Mouse (Mus musculus) erythroblast, embryonic 14.5 days (primary cell): ENCODE measurements around the gene Gm10778. TPM values are rescaled to one million over a fixed set of nuclear protein-coding genes. Genes with fewer than 3 reads are reported as not detected.

Experiments
- H3K27me3 ChIP-seq: 2 replicates; pipeline ENCODE4 v1.6.1; 2012; ENCODE audit warnings: inconsistent platforms; ENCODE audit not compliant: control insufficient read depth
- H3K36me3 ChIP-seq: 2 replicates; pipeline ENCODE4 v1.6.1; 2012; ENCODE audit warnings: mild to moderate bottlenecking, inconsistent platforms; ENCODE audit not compliant: control insufficient read depth
- H3K4me1 ChIP-seq: 2 replicates; pipeline ENCODE4 v1.6.1; 2012; ENCODE audit warnings: inconsistent platforms; ENCODE audit not compliant: control insufficient read depth
- H3K4me3 ChIP-seq: replicated peaks from 2 replicates; pipeline ENCODE3; 2012; ENCODE audit warnings: moderate library complexity, mild to moderate bottlenecking, inconsistent platforms
- H3K9me3 ChIP-seq: 2 replicates; pipeline ENCODE4 v1.6.1; 2012; ENCODE audit warnings: low read length, inconsistent platforms, mixed read lengths; ENCODE audit not compliant: control insufficient read depth
- GATA1 ChIP-seq: IDR thresholded peaks from 2 replicates; pipeline ENCODE4 v1.6.1; 2012; ENCODE audit warnings: low read length, inconsistent platforms, mixed read lengths
- TAL1 ChIP-seq: IDR thresholded peaks from 3 replicates; pipeline ENCODE4 v1.6.1; 2012; ENCODE audit warnings: low read length, inconsistent platforms, mixed read lengths
- polyA plus RNA-seq: library from polyadenylated mRNA; stranded (reverse); fragments of >175 nt; gene quantifications from 2 replicates; pipeline ENCODE4 v1.2.3, GENCODE M21; 2012

Gene Gm10778
- polyA plus RNA-seq, 1 experiment = 0.01 TPM

GRCm38 (mm10) chr10:81605666-81605973 is 43.2 kb upstream of the Gm10778 start:
- Histone ChIP-seq H3K4me1 (peaks cover 52% of the 10 kb centered on the region), H3K36me3 (peaks cover 20% of the 10 kb centered on the region), H3K27me3 (no peaks in the 10 kb centered on the region), H3K4me3 (peak overlapping the region; percentile 68), H3K9me3 (no peaks in the 10 kb centered on the region)
- no peak for TF ChIP-seq GATA1
- no peak for TF ChIP-seq TAL1

- Histone ChIP-seq H3K4me3 (peak within 1 kb of the TSS; percentile 68), H3K4me1 (peaks cover 46% of the 10 kb centered on the region), H3K9me3 (0 out of 2 replicates have a peak, but pooled peaks cover 2% of the 10 kb centered on the region), H3K36me3 (peaks cover 20% of the 10 kb centered on the region), H3K27me3 (no peaks in the 10 kb centered on the region)
- TF ChIP-seq TAL1 (no peak), GATA1 (no peak)
These were observed 42.7 kb upstream of the Gm10778 start, which contains the start of gene BC025920 for GRCm38 (mm10) chr10:81605974-81606751. Gene BC025920 (plus strand): TSS chr10:81606270.

GRCm38 (mm10) chr10:81608308-81608707 is 40.6 kb upstream of the Gm10778 start:
- Histone ChIP-seq H3K4me1 (peaks cover 30% of the 10 kb centered on the region), H3K9me3 (0 out of 2 replicates have a peak, but pooled peaks cover 2% of the 10 kb centered on the region), H3K4me3 (no peak overlapping the region), H3K36me3 (peaks cover 20% of the 10 kb centered on the region), H3K27me3 (no peaks in the 10 kb centered on the region; the same call in 1 of the 2 replicates)
- TF ChIP-seq TAL1 (no peak), GATA1 (no peak)

GRCm38 (mm10) chr10:81612779-81613178 is 36.1 kb upstream of the Gm10778 start:
- no peak for TF ChIP-seq TAL1
- no peak for TF ChIP-seq GATA1
- H3K36me3 ChIP-seq = peaks cover 17% of the 10 kb centered on the region

GRCm38 (mm10) chr10:81615486-81615885 is 33.4 kb upstream of the Gm10778 start:
- no peaks in the 10 kb centered on the region; the same call in 1 of the 2 replicates for H3K4me1 ChIP-seq
- TF ChIP-seq TAL1 (no peak), GATA1 (no peak)
- no peaks in the 10 kb centered on the region for H3K36me3 ChIP-seq
- H3K4me3 ChIP-seq = no peak overlapping the region
- H3K27me3 ChIP-seq = no peaks in the 10 kb centered on the region; the same call in 1 of the 2 replicates
- 0 out of 2 replicates have a peak, but pooled peaks cover 2% of the 10 kb centered on the region for H3K9me3 ChIP-seq

More at GRCm38 (mm10) chr10:81612779-81613178, 36.1 kb upstream of the Gm10778 start:
- no peaks in the 10 kb centered on the region; the same call in 1 of the 2 replicates for H3K27me3 ChIP-seq
- no peaks in the 10 kb centered on the region; the same call in 1 of the 2 replicates for H3K4me1 ChIP-seq
- 0 out of 2 replicates have a peak, but pooled peaks cover 2% of the 10 kb centered on the region for H3K9me3 ChIP-seq
- H3K4me3 ChIP-seq = no peak overlapping the region

- Histone ChIP-seq H3K36me3 (peaks cover 27% of the 10 kb centered on the region), H3K4me3 (no peak overlapping the region), H3K4me1 (peaks cover 16% of the 10 kb centered on the region), H3K27me3 (no peaks in the 10 kb centered on the region), H3K9me3 (no peaks in the 10 kb centered on the region)
- TF ChIP-seq GATA1 (no peak), TAL1 (no peak)
These were observed 28.9 kb upstream of the Gm10778 start for GRCm38 (mm10) chr10:81619976-81620375.

GRCm38 (mm10) chr10:81620786-81621185 is 28.1 kb upstream of the Gm10778 start:
- Histone ChIP-seq H3K9me3 (no peaks in the 10 kb centered on the region), H3K36me3 (peaks cover 35% of the 10 kb centered on the region), H3K4me1 (peaks cover 23% of the 10 kb centered on the region), H3K4me3 (no peak overlapping the region), H3K27me3 (no peaks in the 10 kb centered on the region)
- TF ChIP-seq GATA1 (no peak), TAL1 (no peak)

GRCm38 (mm10) chr10:81623441-81623840 is 25.4 kb upstream of the Gm10778 start:
- no peak overlapping the region for H3K4me3 ChIP-seq
- H3K9me3 ChIP-seq = no peaks in the 10 kb centered on the region
- peaks cover 35% of the 10 kb centered on the region for H3K36me3 ChIP-seq
- TF ChIP-seq GATA1 (no peak), TAL1 (no peak)
- no peaks in the 10 kb centered on the region for H3K27me3 ChIP-seq
- peaks cover 48% of the 10 kb centered on the region for H3K4me1 ChIP-seq

- H3K36me3 ChIP-seq = peaks cover 35% of the 10 kb centered on the region
- H3K4me3 ChIP-seq = peak overlapping the region; percentile 72
- no peaks in the 10 kb centered on the region for H3K27me3 ChIP-seq
- no peaks in the 10 kb centered on the region for H3K9me3 ChIP-seq
- TF ChIP-seq GATA1 (no peak), TAL1 (no peak)
- H3K4me1 ChIP-seq = peaks cover 53% of the 10 kb centered on the region
These were observed 22.5 kb upstream of the Gm10778 start for GRCm38 (mm10) chr10:81626101-81626993.
